Mouse (Mus musculus) forebrain, embryonic 10.5 days (tissue): ENCODE data around the gene Spata31d1b. TPM values are rescaled to one million over a fixed set of nuclear protein-coding genes. Genes with fewer than 3 reads are reported as not detected.

ENCODE experiments used
- DNase-seq: peaks from one replicate; pipeline ENCODE4 v3.0.0-alpha.2; 2017; ENCODE audit warnings: low spot score; ENCODE audit errors: extremely low spot score
- H3K27ac ChIP-seq: fragments of 300-500 bp; sonication (generic); 2 replicates; pipeline ENCODE4 v1.5.1; 2016; ENCODE audit warnings: mild to moderate bottlenecking
- H3K27me3 ChIP-seq: fragments of 300-500 bp; sonication (generic); 2 replicates; pipeline ENCODE4 v1.6.1; 2016; ENCODE audit warnings: mild to moderate bottlenecking; ENCODE audit not compliant: poor library complexity, severe bottlenecking
- H3K36me3 ChIP-seq: fragments of 300-500 bp; sonication (generic); replicated peaks from 2 replicates; pipeline ENCODE4 v1.6.1; 2016; ENCODE audit warnings: mild to moderate bottlenecking, moderate library complexity
- H3K4me1 ChIP-seq: fragments of 300-500 bp; sonication (generic); 2 replicates; pipeline ENCODE4 v1.6.1; 2016
- H3K4me3 ChIP-seq: fragments of 300-500 bp; sonication (generic); 2 replicates; pipeline ENCODE4 v1.5.1; 2016; ENCODE audit warnings: mild to moderate bottlenecking, moderate library complexity
- H3K9me3 ChIP-seq: fragments of 300-500 bp; sonication (generic); 2 replicates; pipeline ENCODE4 v1.6.1; 2016; ENCODE audit warnings: mild to moderate bottlenecking, moderate library complexity
- WGBS: fragments of 180-500 bp; shearing (Covaris S2); methylation state at CpG from one replicate; pipeline ENCODE4 v1.1.7; 2016; 5-methylcytosine and 5-hydroxymethylcytosine counted together
- polyA plus RNA-seq: library from polyadenylated mRNA; unstranded; fragments of >200 nt; fragmentation: Nextera tagmentation; extraction: Ambion mirVana; gene quantifications from 2 replicates; pipeline ENCODE4 v1.2.1, GENCODE M21; 2016

The Spata31d1b gene
- polyA plus RNA-seq, 1 experiment from 2014 or later, result 0.04 TPM

DNA sequence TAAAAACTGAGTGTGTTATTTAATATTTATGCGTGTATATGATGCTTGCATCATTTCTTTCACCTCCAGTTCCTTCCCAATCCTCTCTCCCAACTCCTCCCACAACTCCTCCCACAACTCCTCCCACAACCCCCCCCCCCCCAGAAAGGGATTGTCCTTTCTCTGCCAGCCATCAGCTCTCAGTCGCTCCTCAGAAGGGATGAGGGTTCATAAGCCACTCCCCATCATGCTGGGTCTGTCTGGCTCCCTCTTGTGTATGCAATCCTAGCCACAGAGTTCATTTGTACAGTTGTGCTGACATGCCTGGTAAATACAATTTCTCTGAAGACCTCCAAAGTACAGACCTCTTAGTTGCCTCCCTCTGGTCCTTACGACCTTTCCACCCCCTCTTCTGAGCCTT, 23.1 kb downstream of the Spata31d1b start:
- H3K36me3 ChIP-seq, result no peaks in the 10 kb centered on the region
- DNase-seq, result peak; percentile 39
- no peaks in the 10 kb centered on the region for H3K9me3 ChIP-seq
- H3K27ac ChIP-seq, result no peak overlapping the region
- H3K27me3 ChIP-seq, result no peaks in the 10 kb centered on the region
- no peak overlapping the region for H3K4me3 ChIP-seq
- 29% methylated on average over 3 of the region's 3 CpGs for WGBS
- peaks cover 15% of the 10 kb centered on the region for H3K4me1 ChIP-seq

DNA sequence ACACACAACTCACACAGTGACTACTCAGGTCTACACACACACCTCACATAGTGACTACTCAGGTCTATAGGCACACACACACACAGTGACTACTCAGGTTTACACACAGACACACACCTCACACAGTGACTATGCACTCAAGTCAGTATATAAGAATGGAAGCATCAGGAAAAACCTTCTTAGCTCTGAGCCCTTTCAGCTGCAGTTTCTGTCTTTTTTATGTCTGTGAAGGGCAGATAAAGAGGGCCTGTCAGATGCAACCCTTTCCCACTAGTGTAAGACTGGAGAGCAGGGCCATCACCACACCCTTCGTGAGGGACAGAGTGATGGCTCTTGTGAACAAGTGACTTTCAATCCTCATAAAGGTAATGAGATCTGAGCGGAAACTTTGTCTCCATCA, 26.4 kb downstream of the Spata31d1b start:
- 88% methylated on average over 2 of the region's 2 CpGs for WGBS
- Histone ChIP-seq H3K27ac (no peak overlapping the region), H3K4me1 (peaks cover 11% of the 10 kb centered on the region), H3K27me3 (no peaks in the 10 kb centered on the region), H3K36me3 (no peaks in the 10 kb centered on the region), H3K4me3 (no peak overlapping the region), H3K9me3 (no peaks in the 10 kb centered on the region)
- no peak for DNase-seq

DNA sequence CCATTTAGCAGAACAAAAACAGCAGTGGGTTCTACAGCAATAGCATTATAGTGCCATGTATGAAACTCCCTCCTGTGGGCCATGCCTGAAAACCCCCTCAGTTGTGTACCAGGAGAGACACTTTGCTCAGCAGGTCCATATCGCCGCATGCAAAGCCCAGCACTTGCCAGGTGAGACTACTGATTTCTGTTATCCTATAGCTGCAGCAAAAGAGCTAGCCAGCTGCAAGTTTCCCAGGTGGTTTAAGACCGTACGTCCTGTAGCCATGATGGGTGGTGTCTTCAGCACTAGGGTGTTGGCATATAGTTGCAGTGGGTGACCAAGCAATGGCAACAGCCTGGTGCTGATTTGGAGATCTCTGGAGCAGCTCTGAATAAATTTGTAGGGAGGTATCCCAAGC, 27.3 kb downstream of the Spata31d1b start:
- 91% methylated on average over 4 of the region's 4 CpGs for WGBS

DNA sequence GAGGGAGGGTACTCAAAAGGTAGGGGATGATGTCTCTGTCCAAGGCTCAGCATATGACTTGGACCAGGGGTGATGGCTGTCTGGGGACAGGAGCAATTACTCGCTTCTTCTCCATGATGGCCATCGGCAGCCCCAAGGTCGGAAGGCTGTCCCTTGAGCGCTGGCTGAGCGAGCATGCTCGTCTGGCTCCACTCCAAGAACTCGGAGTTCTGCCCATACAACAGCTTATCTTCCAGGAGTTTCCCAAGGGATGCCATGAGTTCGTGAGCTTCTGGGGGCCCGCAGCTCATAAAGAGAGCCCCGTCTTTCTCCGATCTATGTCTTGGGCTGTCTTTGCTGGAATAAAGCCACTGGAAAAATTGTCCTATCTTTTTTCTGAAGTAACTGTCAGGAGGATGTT, 29.0 kb downstream of the Spata31d1b start:
- no peak overlapping the region for H3K27ac ChIP-seq
- WGBS, result 93% methylated on average over 11 of the region's 11 CpGs
- H3K4me3 ChIP-seq, result no peak overlapping the region
- no peaks in the 10 kb centered on the region for H3K9me3 ChIP-seq
- no peaks in the 10 kb centered on the region for H3K36me3 ChIP-seq
- no peaks in the 10 kb centered on the region for H3K4me1 ChIP-seq
- no peak for DNase-seq
- no peaks in the 10 kb centered on the region for H3K27me3 ChIP-seq

More for the DNA sequence above, 27.3 kb downstream of the Spata31d1b start:
- Histone ChIP-seq H3K36me3 (no peaks in the 10 kb centered on the region), H3K4me3 (no peak overlapping the region), H3K27ac (no peak overlapping the region), H3K27me3 (no peaks in the 10 kb centered on the region), H3K4me1 (peaks cover 10% of the 10 kb centered on the region), H3K9me3 (no peaks in the 10 kb centered on the region)
- DNase-seq, result no peak

DNA sequence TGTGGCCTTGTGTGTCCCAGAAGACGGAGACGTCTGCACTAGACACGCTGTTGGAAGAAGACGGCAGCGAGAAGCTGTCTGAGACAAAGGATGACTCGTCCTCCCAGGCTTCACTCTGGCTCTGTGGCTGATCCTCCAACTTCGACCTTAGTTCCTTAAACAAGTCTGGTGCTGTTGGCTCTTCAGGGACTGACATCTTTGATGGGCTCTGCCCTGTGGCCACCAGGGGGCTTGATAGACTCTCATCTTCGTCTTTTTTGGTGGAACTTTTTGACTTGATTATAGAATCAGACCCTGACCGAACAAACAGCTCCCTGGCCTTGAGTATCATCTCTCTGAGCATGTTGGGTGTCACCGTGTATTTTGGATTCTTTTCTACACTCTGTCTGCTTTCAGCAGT, 29.6 kb downstream of the Spata31d1b start:
- Histone ChIP-seq H3K36me3 (no peaks in the 10 kb centered on the region), H3K9me3 (no peaks in the 10 kb centered on the region), H3K27ac (no peak overlapping the region), H3K4me1 (no peaks in the 10 kb centered on the region), H3K27me3 (no peaks in the 10 kb centered on the region), H3K4me3 (no peak overlapping the region)
- DNase-seq, result no peak
- WGBS, result 85% methylated on average over 10 of the region's 10 CpGs

DNA sequence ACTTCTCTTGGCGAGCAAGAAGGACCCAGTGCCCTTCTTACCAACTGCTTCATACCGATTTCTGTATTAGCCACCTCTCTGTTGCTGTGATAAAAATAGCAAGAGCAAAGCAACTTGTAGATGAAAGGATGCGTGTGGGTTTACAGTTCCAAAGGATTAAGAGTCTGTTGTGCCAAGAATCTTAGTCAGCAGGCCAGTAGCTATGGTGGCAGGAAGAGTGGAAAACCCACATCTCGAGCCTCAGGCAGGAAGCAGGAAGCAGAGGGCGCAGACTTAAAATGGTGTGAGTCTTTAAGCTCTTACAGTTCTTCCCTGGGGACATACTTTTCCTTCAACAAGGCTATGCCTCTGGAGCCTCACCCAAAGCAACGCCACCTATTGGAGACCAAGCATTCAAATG, 33.4 kb downstream of the Spata31d1b start:
- Histone ChIP-seq H3K4me3 (no peak overlapping the region), H3K9me3 (no peaks in the 10 kb centered on the region), H3K27ac (no peak overlapping the region), H3K4me1 (no peaks in the 10 kb centered on the region), H3K27me3 (no peaks in the 10 kb centered on the region), H3K36me3 (no peaks in the 10 kb centered on the region)
- 86% methylated on average over 6 of the region's 6 CpGs for WGBS
- no peak for DNase-seq

DNA sequence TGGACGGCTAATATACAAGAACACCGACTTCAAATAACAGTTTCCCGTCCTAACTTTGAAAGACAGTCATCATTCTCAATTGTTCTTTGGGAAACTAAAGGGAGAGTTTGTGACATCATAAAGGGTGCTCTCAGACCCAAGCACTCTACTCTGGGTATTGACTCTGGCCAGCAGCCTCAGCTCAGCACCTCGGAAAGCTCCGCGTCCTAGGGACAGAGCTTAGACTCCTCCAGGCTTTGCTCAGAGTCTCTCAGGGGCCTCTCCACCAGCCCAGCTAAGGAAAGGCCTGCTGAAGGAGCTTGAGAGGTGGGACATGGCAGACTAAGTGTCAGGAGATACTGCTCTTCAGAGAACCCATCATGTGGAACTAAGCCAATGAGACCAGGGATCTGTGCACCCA, 34.1 kb downstream of the Spata31d1b start:
- Histone ChIP-seq H3K4me3 (no peak overlapping the region), H3K4me1 (0 out of 2 replicates have a peak, but pooled peaks cover 4% of the 10 kb centered on the region), H3K27ac (no peak overlapping the region), H3K9me3 (no peaks in the 10 kb centered on the region), H3K36me3 (no peaks in the 10 kb centered on the region), H3K27me3 (no peaks in the 10 kb centered on the region)
- WGBS, result 69% methylated on average over 6 of the region's 6 CpGs
- no peak for DNase-seq

DNA sequence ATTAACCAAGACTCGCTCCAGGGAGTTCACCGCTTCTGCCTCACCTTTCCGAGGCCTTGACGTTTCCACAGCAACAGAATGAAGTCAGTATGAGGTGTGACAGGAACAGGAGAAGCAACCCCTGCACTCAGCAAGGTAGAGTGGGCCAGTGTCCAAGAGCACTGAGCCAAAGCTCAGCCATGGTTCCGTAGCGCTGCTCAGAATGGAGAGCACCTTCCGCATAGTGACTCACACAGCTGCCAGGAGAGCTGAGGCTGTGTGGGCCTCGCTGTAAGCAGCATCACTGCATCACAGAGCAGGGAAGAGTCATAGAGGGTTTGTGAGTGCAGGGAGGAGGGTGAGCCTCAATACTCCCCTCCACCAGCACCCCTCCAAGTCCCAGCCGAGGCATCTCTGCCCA, 34.6 kb downstream of the Spata31d1b start, which contains the start of gene 1700014D04Rik:
1700014D04Rik (minus strand) TSS at position 42 of the 400 bp plus-strand sequence.
- Histone ChIP-seq H3K27ac (no peak within 1 kb of the TSS), H3K4me3 (no peak within 1 kb of the TSS), H3K4me1 (0 out of 2 replicates have a peak, but pooled peaks cover 4% of the 10 kb centered on the region), H3K36me3 (no peaks in the 10 kb centered on the region), H3K9me3 (no peaks in the 10 kb centered on the region), H3K27me3 (no peaks in the 10 kb centered on the region)
- no peak for DNase-seq
- 84% methylated on average over 9 of the region's 9 CpGs for WGBS

DNA sequence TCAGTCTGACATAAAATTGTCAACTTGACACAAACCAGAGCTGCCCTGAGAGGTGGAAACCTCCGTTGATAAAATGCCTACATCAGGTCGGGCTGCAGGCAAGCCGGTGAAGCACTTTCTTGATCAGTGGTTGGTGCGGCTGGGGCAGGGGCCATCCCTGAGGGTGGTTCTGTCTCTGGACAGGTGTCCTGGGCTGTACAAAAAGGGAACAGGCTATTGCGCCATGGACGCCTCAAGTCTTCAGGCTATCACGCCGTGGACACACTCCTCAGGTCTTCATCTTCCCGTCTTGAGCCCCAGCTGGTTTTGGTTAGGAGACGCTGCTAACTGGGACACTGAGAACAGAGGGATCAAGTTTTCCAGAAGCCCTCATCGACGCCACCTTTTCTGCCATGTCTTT, 38.2 kb downstream of the Spata31d1b start:
- 77% methylated on average over 12 of the region's 12 CpGs for WGBS
- Histone ChIP-seq H3K4me3 (no peak overlapping the region), H3K27me3 (no peaks in the 10 kb centered on the region), H3K9me3 (no peaks in the 10 kb centered on the region), H3K27ac (no peak overlapping the region), H3K4me1 (0 out of 2 replicates have a peak, but pooled peaks cover 4% of the 10 kb centered on the region), H3K36me3 (peaks cover 18% of the 10 kb centered on the region)
- DNase-seq, result no peak

DNA sequence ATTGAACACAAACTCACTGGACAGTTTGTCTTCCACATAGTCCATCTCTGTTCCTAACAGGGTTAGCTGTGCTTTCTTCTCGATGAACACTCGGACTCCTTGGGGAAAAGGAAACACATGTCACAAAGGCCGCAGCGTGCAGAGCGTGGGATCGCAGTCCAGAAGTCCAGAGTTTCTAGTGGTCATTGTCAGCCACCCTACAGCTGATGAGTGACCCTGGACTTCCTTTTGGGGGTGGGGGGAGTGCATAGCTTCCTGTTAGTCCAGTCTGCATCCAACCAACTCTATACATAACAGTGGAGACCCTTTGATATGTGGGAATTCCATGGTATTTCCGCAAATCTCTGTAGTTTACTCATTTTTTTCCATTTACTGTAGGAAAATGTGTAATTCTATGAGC, 44.8 kb downstream of the Spata31d1b start:
- Histone ChIP-seq H3K27me3 (no peaks in the 10 kb centered on the region), H3K9me3 (no peaks in the 10 kb centered on the region), H3K27ac (no peak overlapping the region), H3K36me3 (peaks cover 78% of the 10 kb centered on the region), H3K4me3 (no peak overlapping the region), H3K4me1 (no peaks in the 10 kb centered on the region)
- 94% methylated on average over 7 of the region's 7 CpGs for WGBS
- DNase-seq, result no peak

DNA sequence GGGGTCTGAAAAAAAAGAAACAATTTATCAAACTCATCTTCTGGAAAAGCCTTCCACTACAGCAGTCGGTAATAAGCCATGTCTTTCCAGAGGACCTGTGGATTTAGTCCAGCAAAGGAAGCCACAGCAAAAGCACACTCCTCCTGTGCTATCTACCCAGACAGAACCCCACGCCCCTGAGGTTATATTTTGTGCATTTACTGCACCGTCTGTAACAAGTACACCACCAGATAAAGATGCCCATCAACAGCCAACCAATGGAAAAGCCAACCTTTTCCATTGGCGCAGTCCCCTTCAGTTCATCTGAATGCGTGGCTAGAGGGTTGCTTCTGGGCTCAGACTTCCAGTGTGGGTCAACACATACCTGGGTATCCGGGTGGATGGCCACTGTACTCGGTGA, 50.7 kb downstream of the Spata31d1b start:
- no peak overlapping the region for H3K4me3 ChIP-seq
- WGBS, result 95% methylated on average over 7 of the region's 7 CpGs
- no peak overlapping the region for H3K27ac ChIP-seq
- no peaks in the 10 kb centered on the region for H3K27me3 ChIP-seq
- no peak for DNase-seq
- H3K4me1 ChIP-seq, result peaks cover 23% of the 10 kb centered on the region
- H3K36me3 ChIP-seq, result peaks cover 69% of the 10 kb centered on the region
- no peaks in the 10 kb centered on the region for H3K9me3 ChIP-seq

DNA sequence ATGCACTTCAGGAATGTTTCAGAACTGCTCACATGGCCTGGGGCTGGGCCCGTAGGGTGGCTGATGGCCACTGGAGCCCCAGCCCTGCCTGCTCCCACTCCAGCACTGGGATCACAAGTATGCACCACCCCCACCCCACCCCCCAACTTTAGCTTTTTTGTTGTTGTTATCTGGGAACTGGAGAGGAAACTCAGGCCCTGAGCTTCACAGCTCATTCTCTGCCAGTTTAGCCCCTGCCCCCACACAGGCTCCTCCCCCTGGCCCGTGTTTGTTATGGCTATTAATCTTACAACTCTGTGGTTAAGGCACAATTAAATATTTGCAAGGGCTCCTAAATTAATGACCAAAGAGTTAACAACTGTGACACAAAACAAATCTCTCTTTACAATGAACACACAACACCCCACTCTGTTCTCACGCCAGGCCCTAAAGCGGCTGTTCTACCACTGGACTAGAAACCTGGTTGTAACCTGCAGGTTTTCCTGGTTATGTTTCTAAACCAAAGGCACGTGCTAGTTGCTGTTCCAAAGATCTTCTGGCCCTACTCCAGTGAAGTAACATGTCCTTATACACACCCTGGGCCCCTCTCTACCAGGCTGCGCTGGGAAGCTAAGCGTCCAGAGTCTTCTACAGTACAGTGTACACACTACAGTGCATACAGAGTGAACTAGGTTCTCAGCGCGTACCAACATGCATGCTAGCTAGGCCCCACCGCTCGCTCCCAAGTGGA, 54.9 kb downstream of the Spata31d1b start:
- Histone ChIP-seq H3K4me3 (peak overlapping the region; percentile 19), H3K27ac (no peak overlapping the region), H3K9me3 (no peaks in the 10 kb centered on the region), H3K4me1 (peaks cover 49% of the 10 kb centered on the region), H3K27me3 (no peaks in the 10 kb centered on the region), H3K36me3 (peaks cover 37% of the 10 kb centered on the region)
- DNase-seq, result no peak
- WGBS, result 84% methylated on average over 11 of the region's 11 CpGs

DNA sequence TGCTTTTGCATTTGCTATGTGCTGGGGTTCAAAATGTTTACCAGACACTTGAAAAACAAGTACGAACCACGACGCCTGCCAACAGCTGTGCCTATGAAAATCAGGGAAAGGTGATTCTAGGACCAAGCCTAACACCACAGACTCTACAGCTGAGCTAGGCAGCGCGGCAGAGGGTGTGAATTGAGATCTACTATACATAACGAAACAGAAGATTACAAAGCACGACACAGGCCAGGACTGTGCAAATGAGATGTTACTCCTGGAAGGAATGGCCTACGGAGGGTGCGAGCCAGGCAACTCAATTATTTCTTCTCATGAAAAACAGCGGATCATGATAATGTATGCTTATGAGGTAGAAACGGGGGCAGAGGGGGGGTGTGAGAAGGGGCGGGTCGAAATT, 56.4 kb downstream of the Spata31d1b start:
- Histone ChIP-seq H3K4me3 (peak overlapping the region; percentile 94), H3K9me3 (no peaks in the 10 kb centered on the region), H3K36me3 (peaks cover 37% of the 10 kb centered on the region), H3K4me1 (peaks cover 49% of the 10 kb centered on the region), H3K27ac (peak overlapping the region; percentile 91; the same call in 1 of the 2 replicates), H3K27me3 (no peaks in the 10 kb centered on the region)
- 55% methylated on average over 13 of the region's 13 CpGs for WGBS
- DNase-seq, result no peak
